Mouse (Mus musculus): Measurements from ENCODE around the gene Cyfip1. TPM values are rescaled to one million over a fixed set of nuclear protein-coding genes. Genes with fewer than 3 reads are reported as not detected.

Cyfip1 gene
- polyA plus RNA-seq, 1 experiment from 2014 or later, result 80.7 TPM

- no peak overlapping the region for H3K4me3 ChIP-seq (ENCODE audit: low read depth, low read length)
- no peak overlapping the region for H3K27ac ChIP-seq (ENCODE audit: low read depth, low read length)
- no peaks in the 10 kb centered on the region for H3K4me1 ChIP-seq (replicated peaks; ENCODE audit: control insufficient read depth, insufficient read depth, low read length)
- H3K36me3 ChIP-seq (ENCODE audit: control insufficient read depth, insufficient read depth, low read length), result no peaks in the 10 kb centered on the region
- no peak overlapping the region for H3K4me2 ChIP-seq (replicated peaks; ENCODE audit: low read depth, low read length)
- H3K27me3 ChIP-seq (ENCODE audit: control insufficient read depth, insufficient read depth, low read length), result no peaks in the 10 kb centered on the region
- no peak for ATAC-seq (ENCODE audit: low FRiP score)
- WGBS, result 83% methylated on average over 2 of the region's 2 CpGs
- no peaks in the 10 kb centered on the region for H3K9me3 ChIP-seq (ENCODE audit: control insufficient read depth, low read length)
- H3K9ac ChIP-seq (ENCODE audit: low read depth, low read length), result no peak overlapping the region
- no peak for DNase-seq (ENCODE audit: low spot score)
These were observed 16.2 kb downstream of the Cyfip1 start for GRCm38 (mm10) chr7:55857729-55858128.

DNA sequence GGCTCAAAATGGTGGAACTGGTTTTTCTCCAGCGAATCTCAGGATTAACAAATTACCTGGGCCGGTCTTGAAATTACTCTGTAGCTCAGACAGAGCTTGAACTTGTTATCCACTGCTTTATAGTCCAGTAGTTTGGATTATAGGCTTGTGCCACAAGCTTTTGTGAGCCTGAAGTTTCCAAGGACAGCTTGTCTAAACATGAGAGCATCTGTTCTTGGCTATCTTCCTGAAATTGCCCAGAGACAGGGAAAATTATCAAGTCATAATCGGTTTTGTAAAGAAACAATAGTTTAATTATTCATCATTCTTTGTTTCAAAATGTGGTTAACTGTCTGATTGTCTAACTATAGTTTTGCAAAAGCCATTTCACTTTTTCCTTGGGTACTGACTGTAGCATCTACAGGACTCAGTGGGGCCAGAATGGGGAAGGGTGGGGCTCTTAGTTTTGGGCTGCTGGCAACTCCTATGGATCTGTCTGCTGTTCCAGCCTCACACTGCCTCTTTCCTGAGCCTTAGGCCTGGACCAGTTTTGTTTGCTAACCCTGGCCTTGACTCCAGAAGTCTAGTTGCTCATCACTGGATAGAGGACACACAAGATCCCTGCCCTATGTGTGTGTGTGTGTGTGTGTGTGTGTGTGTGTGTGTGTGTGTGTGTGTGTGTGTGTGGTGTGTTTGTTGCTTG, 17.4 kb downstream of the Cyfip1 start:
- no peak overlapping the region for H3K4me3 ChIP-seq (ENCODE audit: low read depth, low read length)
- WGBS, result 92% methylated on average over 3 of the region's 3 CpGs
- H3K27ac ChIP-seq (ENCODE audit: low read depth, low read length), result no peak overlapping the region
- DNase-seq (ENCODE audit: low spot score), result no peak
- H3K4me1 ChIP-seq (replicated peaks; ENCODE audit: control insufficient read depth, insufficient read depth, low read length), result no peaks in the 10 kb centered on the region
- no peaks in the 10 kb centered on the region for H3K27me3 ChIP-seq (ENCODE audit: control insufficient read depth, insufficient read depth, low read length)
- H3K9ac ChIP-seq (ENCODE audit: low read depth, low read length), result no peak overlapping the region
- H3K4me2 ChIP-seq (replicated peaks; ENCODE audit: low read depth, low read length), result no peak overlapping the region
- no peaks in the 10 kb centered on the region for H3K36me3 ChIP-seq (ENCODE audit: control insufficient read depth, insufficient read depth, low read length)
- no peak for ATAC-seq (ENCODE audit: low FRiP score)
- H3K9me3 ChIP-seq (ENCODE audit: control insufficient read depth, low read length), result no peaks in the 10 kb centered on the region

- Histone ChIP-seq H3K4me3 (ENCODE audit: low read depth, low read length) (no peak overlapping the region), H3K9ac (ENCODE audit: low read depth, low read length) (no peak overlapping the region), H3K9me3 (ENCODE audit: control insufficient read depth, low read length) (no peaks in the 10 kb centered on the region), H3K27ac (ENCODE audit: low read depth, low read length) (no peak overlapping the region), H3K27me3 (ENCODE audit: control insufficient read depth, insufficient read depth, low read length) (no peaks in the 10 kb centered on the region), H3K36me3 (ENCODE audit: control insufficient read depth, insufficient read depth, low read length) (no peaks in the 10 kb centered on the region), H3K4me1 (replicated peaks; ENCODE audit: control insufficient read depth, insufficient read depth, low read length) (no peaks in the 10 kb centered on the region), H3K4me2 (replicated peaks; ENCODE audit: low read depth, low read length) (no peak overlapping the region)
- DNase-seq (ENCODE audit: low spot score), result no peak
- no peak for ATAC-seq (ENCODE audit: low FRiP score)
- 85% methylated on average over 2 of the region's 2 CpGs for WGBS
These were observed 17.9 kb downstream of the Cyfip1 start for GRCm38 (mm10) chr7:55859518-55859872.

- Histone ChIP-seq H3K4me2 (replicated peaks; ENCODE audit: low read depth, low read length) (no peak overlapping the region), H3K4me3 (ENCODE audit: low read depth, low read length) (no peak overlapping the region), H3K9ac (ENCODE audit: low read depth, low read length) (no peak overlapping the region), H3K9me3 (ENCODE audit: control insufficient read depth, low read length) (no peaks in the 10 kb centered on the region), H3K36me3 (ENCODE audit: control insufficient read depth, insufficient read depth, low read length) (no peaks in the 10 kb centered on the region), H3K27me3 (ENCODE audit: control insufficient read depth, insufficient read depth, low read length) (no peaks in the 10 kb centered on the region), H3K27ac (ENCODE audit: low read depth, low read length) (no peak overlapping the region), H3K4me1 (replicated peaks; ENCODE audit: control insufficient read depth, insufficient read depth, low read length) (no peaks in the 10 kb centered on the region)
- no peak for ATAC-seq (ENCODE audit: low FRiP score)
- DNase-seq (ENCODE audit: low spot score), result no peak
- 84% methylated on average over 6 of the region's 6 CpGs for WGBS
These were observed 18.4 kb downstream of the Cyfip1 start for GRCm38 (mm10) chr7:55859956-55860355.

- Histone ChIP-seq H3K36me3 (ENCODE audit: control insufficient read depth, insufficient read depth, low read length) (no peaks in the 10 kb centered on the region), H3K9ac (ENCODE audit: low read depth, low read length) (no peak overlapping the region), H3K4me3 (ENCODE audit: low read depth, low read length) (no peak overlapping the region), H3K4me2 (replicated peaks; ENCODE audit: low read depth, low read length) (no peak overlapping the region), H3K4me1 (replicated peaks; ENCODE audit: control insufficient read depth, insufficient read depth, low read length) (no peaks in the 10 kb centered on the region), H3K27me3 (ENCODE audit: control insufficient read depth, insufficient read depth, low read length) (no peaks in the 10 kb centered on the region), H3K27ac (ENCODE audit: low read depth, low read length) (no peak overlapping the region), H3K9me3 (ENCODE audit: control insufficient read depth, low read length) (no peaks in the 10 kb centered on the region)
- DNase-seq (ENCODE audit: low spot score) (no peak), ATAC-seq (ENCODE audit: low FRiP score) (no peak)
- 90% methylated on average over 4 of the region's 4 CpGs for WGBS
These were observed 19.6 kb downstream of the Cyfip1 start for GRCm38 (mm10) chr7:55861175-55861574.

DNA sequence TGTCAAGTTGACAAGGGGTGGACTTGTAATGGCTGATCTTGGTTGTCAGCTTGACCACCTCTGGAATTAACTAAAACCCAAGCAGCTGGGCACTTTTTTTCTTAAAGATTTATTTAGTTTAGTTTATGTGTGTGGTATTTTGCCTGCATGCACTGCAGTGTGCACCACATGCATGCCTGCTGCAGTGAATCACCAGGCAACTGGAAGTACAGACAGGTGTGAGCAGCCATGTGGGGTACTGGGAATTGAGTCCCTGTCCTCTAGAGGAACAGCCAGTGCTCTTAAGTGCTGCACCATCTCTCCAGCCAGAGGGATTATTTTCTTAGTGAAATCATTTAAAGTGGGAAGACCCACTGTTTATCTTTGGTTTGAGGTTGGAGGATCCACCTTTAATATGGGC, 23.5 kb downstream of the Cyfip1 start:
- Histone ChIP-seq H3K4me1 (replicated peaks; ENCODE audit: control insufficient read depth, insufficient read depth, low read length) (no peaks in the 10 kb centered on the region), H3K4me2 (replicated peaks; ENCODE audit: low read depth, low read length) (no peak overlapping the region), H3K4me3 (ENCODE audit: low read depth, low read length) (no peak overlapping the region), H3K9me3 (ENCODE audit: control insufficient read depth, low read length) (no peaks in the 10 kb centered on the region), H3K9ac (ENCODE audit: low read depth, low read length) (no peak overlapping the region), H3K27me3 (ENCODE audit: control insufficient read depth, insufficient read depth, low read length) (no peaks in the 10 kb centered on the region), H3K27ac (ENCODE audit: low read depth, low read length) (no peak overlapping the region), H3K36me3 (ENCODE audit: control insufficient read depth, insufficient read depth, low read length) (no peaks in the 10 kb centered on the region)
- DNase-seq (ENCODE audit: low spot score) (no peak), ATAC-seq (ENCODE audit: low FRiP score) (no peak)

DNA sequence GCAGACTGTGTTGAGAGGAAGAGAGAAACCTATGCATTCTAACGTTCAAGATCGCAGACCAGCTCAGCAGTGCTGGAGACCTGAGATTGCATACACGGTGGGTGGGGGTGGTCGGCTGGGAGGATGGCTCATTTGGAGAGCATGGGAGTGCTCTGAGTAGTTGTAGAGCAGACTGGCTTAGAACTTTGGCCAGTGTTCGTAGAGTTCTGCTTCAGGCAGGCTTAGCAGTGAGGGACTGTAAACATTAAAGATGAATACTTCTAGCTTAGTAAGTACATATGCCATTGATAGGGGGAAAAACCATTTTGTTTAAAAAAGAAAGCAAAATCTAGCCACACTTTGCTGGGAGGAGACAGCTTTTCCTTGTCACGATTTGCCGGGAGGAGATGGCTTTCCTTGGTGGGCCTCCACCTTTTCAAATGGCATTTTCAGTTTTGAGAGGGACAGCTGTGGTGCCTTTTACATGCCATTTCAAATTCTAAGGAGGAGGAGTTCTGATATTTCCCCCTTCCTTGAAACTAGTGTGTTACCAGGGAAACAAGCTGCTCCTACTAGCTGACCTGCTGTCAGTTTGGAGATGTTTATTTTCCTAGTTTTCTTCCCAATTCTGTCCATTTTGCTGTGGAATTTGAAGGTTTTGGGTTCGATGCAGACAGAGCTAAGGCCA, 24.3 kb downstream of the Cyfip1 start:
- no peak for DNase-seq (ENCODE audit: low spot score)
- H3K4me1 ChIP-seq (replicated peaks; ENCODE audit: control insufficient read depth, insufficient read depth, low read length), result no peaks in the 10 kb centered on the region
- no peaks in the 10 kb centered on the region for H3K27me3 ChIP-seq (ENCODE audit: control insufficient read depth, insufficient read depth, low read length)
- no peaks in the 10 kb centered on the region for H3K36me3 ChIP-seq (ENCODE audit: control insufficient read depth, insufficient read depth, low read length)
- no peak overlapping the region for H3K27ac ChIP-seq (ENCODE audit: low read depth, low read length)
- H3K9ac ChIP-seq (ENCODE audit: low read depth, low read length), result no peak overlapping the region
- WGBS, result 75% methylated on average over 8 of the region's 8 CpGs
- no peaks in the 10 kb centered on the region for H3K9me3 ChIP-seq (ENCODE audit: control insufficient read depth, low read length)
- ATAC-seq (ENCODE audit: low FRiP score), result no peak
- H3K4me2 ChIP-seq (replicated peaks; ENCODE audit: low read depth, low read length), result no peak overlapping the region
- no peak overlapping the region for H3K4me3 ChIP-seq (ENCODE audit: low read depth, low read length)

GRCm38 (mm10) chr7:55868247-55868646, 26.7 kb downstream of the Cyfip1 start:
- Histone ChIP-seq H3K4me2 (replicated peaks; ENCODE audit: low read depth, low read length) (no peak overlapping the region), H3K4me3 (ENCODE audit: low read depth, low read length) (no peak overlapping the region), H3K36me3 (ENCODE audit: control insufficient read depth, insufficient read depth, low read length) (no peaks in the 10 kb centered on the region), H3K4me1 (replicated peaks; ENCODE audit: control insufficient read depth, insufficient read depth, low read length) (no peaks in the 10 kb centered on the region), H3K27me3 (ENCODE audit: control insufficient read depth, insufficient read depth, low read length) (no peaks in the 10 kb centered on the region), H3K27ac (ENCODE audit: low read depth, low read length) (no peak overlapping the region), H3K9ac (ENCODE audit: low read depth, low read length) (no peak overlapping the region), H3K9me3 (ENCODE audit: control insufficient read depth, low read length) (no peaks in the 10 kb centered on the region)
- DNase-seq (ENCODE audit: low spot score) (no peak), ATAC-seq (ENCODE audit: low FRiP score) (no peak)
- 83% methylated on average over 7 of the region's 7 CpGs for WGBS

- no peak overlapping the region for H3K27ac ChIP-seq (ENCODE audit: low read depth, low read length)
- H3K4me2 ChIP-seq (replicated peaks; ENCODE audit: low read depth, low read length), result no peak overlapping the region
- no peaks in the 10 kb centered on the region for H3K4me1 ChIP-seq (replicated peaks; ENCODE audit: control insufficient read depth, insufficient read depth, low read length)
- 78% methylated on average over 3 of the region's 3 CpGs for WGBS
- no peaks in the 10 kb centered on the region for H3K9me3 ChIP-seq (ENCODE audit: control insufficient read depth, low read length)
- H3K27me3 ChIP-seq (ENCODE audit: control insufficient read depth, insufficient read depth, low read length), result no peaks in the 10 kb centered on the region
- H3K36me3 ChIP-seq (ENCODE audit: control insufficient read depth, insufficient read depth, low read length), result no peaks in the 10 kb centered on the region
- no peak overlapping the region for H3K4me3 ChIP-seq (ENCODE audit: low read depth, low read length)
- H3K9ac ChIP-seq (ENCODE audit: low read depth, low read length), result no peak overlapping the region
- no peak for ATAC-seq (ENCODE audit: low FRiP score)
- DNase-seq (ENCODE audit: low spot score), result no peak
These were observed 27.7 kb downstream of the Cyfip1 start for GRCm38 (mm10) chr7:55869220-55869619.
